Mouse (Mus musculus) heart, postnatal 4 days (tissue): ENCODE measurements around the gene Gls. TPM values are rescaled to one million over a fixed set of nuclear protein-coding genes. Genes with fewer than 3 reads are reported as not detected.

Experiments used
- DNase-seq: peaks from one replicate; pipeline ENCODE4 v3.0.0; 2021
- total RNA-seq, 2 experiments: library from RNA; stranded (reverse); gene quantifications; 2 replicates each; pipeline ENCODE4 v1.2.3; 2021

Gls gene
- total RNA-seq, 2 experiments from 2014 or later, result 96.7 to 101 TPM

- DNase-seq, result no peak
These were observed 113.3 kb downstream of the Gls start for GRCm38 (mm10) chr1:52119691-52120090.

GRCm38 (mm10) chr1:52118860-52119591 lies 114.0 kb downstream of the Gls start, which contains the start of gene Stat1:
Gene Stat1 (plus strand): TSS chr1:52119440.
- DNase-seq, result peak; percentile 90

DNA sequence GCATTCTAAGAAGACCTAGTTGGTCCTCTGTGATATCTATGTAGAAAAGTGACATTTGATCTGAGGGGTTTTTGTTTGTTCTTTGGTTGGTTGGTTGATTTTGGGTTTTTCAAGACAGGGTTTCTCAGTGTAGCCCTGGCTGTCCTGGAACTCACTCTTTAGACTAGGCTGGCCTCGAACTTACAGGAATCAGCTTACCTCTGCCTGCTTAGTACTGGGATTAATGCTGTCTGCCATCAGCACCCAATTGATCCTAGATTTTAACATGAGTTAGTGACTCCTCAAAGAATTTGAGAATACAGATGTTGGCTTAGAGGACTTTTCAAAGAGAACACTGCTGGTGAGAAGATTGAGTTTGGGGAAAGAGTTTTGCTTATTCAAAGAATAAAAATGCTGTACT lies 115.3 kb downstream of the Gls start:
- DNase-seq, result no peak

- DNase-seq, result no peak
These were observed 116.6 kb downstream of the Gls start for GRCm38 (mm10) chr1:52116441-52116840.

DNA sequence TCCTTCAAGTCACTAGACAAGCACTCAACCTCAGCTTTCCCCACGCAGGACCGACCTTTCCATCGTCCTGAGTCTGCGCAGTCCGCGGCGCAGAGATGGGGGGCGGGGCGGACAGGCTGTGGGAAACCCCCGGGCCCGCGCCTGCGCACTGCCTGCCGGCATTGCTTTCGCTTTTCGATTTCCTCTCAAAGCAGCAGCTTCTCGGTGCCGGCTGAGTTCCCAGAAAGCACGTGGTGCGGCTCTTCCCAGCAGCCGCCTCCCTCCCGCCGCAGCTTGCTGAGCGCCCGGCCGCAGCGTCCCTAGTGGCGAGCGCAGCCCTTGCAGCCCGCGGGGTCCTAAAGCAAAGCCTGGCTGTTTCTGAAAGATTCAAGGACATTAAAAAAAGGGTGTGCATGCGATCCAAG lies 119.4 kb downstream of the Gls start:
- DNase-seq, result peak; percentile 99

Other genes starting within 250 kb of the Gls start
- gene Stat4, start 246.1 kb downstream of the Gls start, total RNA-seq, result under 1 TPM; 0.25 to 0.33 TPM
- 10 to 100 TPM; 21.1 to 22.6 TPM for gene Stat1, start 113.8 kb downstream of the Gls start, total RNA-seq